Mouse (Mus musculus) cerebellum, adult 2 months (tissue): Measurements from ENCODE around the gene Ano1.

Source experiments
- CTCF ChIP-seq: fragments of 200-500 bp; IDR thresholded peaks from 2 replicates; pipeline ENCODE4 v1.5.1; 2011; ENCODE audit warnings: low read depth, mild to moderate bottlenecking, control low read depth, low read length, moderate library complexity, borderline replicate concordance; ENCODE audit not compliant: insufficient read depth
- POLR2A ChIP-seq: fragments of 200-500 bp; IDR thresholded peaks from 2 replicates; pipeline ENCODE4 v1.6.1; 2011; ENCODE audit warnings: low read length, control low read depth, borderline replicate concordance; ENCODE audit not compliant: insufficient read depth

DNA sequence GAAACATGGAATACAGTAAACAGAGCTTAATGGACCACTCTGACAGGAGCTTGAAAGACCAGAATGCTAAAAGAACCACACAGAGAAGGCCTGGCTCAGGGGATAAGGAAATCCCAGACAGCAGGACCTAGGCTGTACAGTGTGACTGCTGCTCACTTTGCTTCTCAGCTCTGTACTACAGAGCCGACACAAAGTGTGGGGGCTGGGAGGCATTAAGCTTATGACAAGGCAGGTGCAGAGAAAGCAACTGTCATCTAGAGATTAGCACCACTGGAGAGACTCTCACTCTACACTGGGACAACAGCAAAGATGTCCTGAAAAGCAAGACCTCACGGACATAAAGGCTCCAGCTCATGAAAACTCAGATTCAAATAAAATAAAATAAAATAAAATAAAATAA lies 212.6 kb downstream of the Ano1 start:
- TF ChIP-seq CTCF (no peak), POLR2A (no peak)
